Mouse (Mus musculus): ENCODE measurements around the gene Tapt1. TPM values are rescaled to one million over a fixed set of nuclear protein-coding genes. Genes with fewer than 3 reads are reported as not detected.

The Tapt1 gene
- total and polyA plus RNA-seq, 2 experiments from 2014 or later, result 24.6 to 82.3 TPM

DNA sequence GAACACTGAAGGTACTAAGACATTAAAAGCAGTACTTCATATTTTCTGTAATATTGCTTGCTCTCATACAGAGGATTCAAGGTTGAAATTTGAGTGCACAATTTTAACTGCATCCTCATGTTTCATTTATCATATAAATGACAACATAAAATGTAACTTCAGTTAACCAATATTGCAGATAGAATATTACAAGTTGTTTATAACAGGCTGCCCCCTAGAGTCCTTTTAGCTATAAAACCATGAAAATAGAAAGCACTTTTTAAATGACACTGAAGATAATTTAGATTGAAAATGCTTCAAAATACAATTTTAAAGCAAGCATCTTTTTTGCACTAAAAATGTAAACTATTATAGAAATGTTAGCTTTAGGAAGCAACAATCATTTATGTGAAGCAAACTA lies 24.8 kb downstream of the Tapt1 start:
- ATAC-seq (no peak), DNase-seq (ENCODE audit: low spot score) (peak; percentile 25)
- H3K4me1 ChIP-seq (ENCODE audit: insufficient read depth, low read length), result no peaks in the 10 kb centered on the region
- TF ChIP-seq CTCF (IDR thresholded peaks at IDR 0.05; ENCODE audit: low read depth), result no peak; the same call in 1 of the 2 replicates
- no peak overlapping the region for H3K4me3 ChIP-seq (ENCODE audit: low read length)
- no peak overlapping the region for H3K27ac ChIP-seq
- H3K4me2 ChIP-seq (ENCODE audit: low read depth, low read length), result no peak overlapping the region
- H3K36me3 ChIP-seq (ENCODE audit: insufficient read depth, low read length), result no peaks in the 10 kb centered on the region
- H3K27me3 ChIP-seq (ENCODE audit: insufficient read depth, low read length), result no peaks in the 10 kb centered on the region
- no peaks in the 10 kb centered on the region for H3K9me3 ChIP-seq (ENCODE audit: low read length)
- no peak overlapping the region for H3K9ac ChIP-seq (replicated peaks; ENCODE audit: low read length)

DNA sequence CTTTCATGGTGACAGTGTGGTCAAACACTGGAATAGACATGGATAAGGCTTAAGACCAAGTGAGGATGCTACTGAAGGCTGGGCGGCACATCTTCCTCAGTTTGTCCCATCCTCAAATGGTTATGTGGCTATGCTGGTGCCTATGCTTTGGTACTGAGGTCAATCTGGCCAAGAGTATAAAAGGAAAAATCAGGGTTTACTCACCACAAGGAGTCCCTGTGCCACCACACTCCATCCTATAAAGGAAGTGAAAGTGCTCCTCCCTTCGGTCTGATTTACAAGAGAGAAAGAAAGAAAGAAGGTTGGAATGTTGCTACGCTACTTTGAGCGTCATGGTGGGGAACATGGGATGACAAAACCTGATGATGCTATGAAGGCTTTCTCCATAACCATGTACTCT lies 27.3 kb downstream of the Tapt1 start:
- no peak for TF ChIP-seq CTCF (IDR thresholded peaks at IDR 0.05; ENCODE audit: low read depth)
- H3K4me3 ChIP-seq (ENCODE audit: low read length), result no peak overlapping the region
- WGBS, result 92% methylated on average over 4 of the region's 4 CpGs
- no peaks in the 10 kb centered on the region for H3K4me1 ChIP-seq (ENCODE audit: insufficient read depth, low read length)
- no peaks in the 10 kb centered on the region for H3K27me3 ChIP-seq (ENCODE audit: insufficient read depth, low read length)
- peaks cover 2% of the 10 kb centered on the region; the same call in 1 of the 2 replicates for H3K36me3 ChIP-seq (ENCODE audit: insufficient read depth, low read length)
- H3K4me2 ChIP-seq (ENCODE audit: low read depth, low read length), result no peak overlapping the region
- no peak overlapping the region for H3K9ac ChIP-seq (replicated peaks; ENCODE audit: low read length)
- DNase-seq (ENCODE audit: low spot score) (no peak), ATAC-seq (no peak)
- H3K27ac ChIP-seq, result no peak overlapping the region
- no peaks in the 10 kb centered on the region for H3K9me3 ChIP-seq (ENCODE audit: low read length)

DNA sequence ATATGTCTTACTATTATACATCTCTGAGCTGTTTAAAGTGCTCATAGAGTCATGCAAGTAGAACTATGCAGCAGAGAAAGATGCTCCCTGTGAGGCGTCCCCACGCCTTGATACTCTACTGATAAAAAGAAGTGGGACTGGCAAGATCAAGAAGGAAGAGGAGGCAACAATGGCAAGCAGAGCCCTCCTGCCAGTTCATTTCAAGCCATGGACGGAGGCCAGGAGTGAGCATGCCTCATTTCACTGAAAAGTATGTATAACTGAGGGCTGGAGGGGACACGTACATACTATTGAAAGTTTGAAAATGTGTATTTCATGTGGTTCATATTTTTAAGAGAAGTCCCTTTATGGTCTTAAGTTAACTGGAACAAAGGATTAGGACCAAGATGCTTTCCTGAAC lies 28.0 kb downstream of the Tapt1 start:
- no peak overlapping the region for H3K27ac ChIP-seq
- no peak overlapping the region for H3K4me3 ChIP-seq (ENCODE audit: low read length)
- 49% methylated on average over 4 of the region's 4 CpGs for WGBS
- H3K4me2 ChIP-seq (ENCODE audit: low read depth, low read length), result no peak overlapping the region
- no peak for ATAC-seq
- H3K4me1 ChIP-seq (ENCODE audit: insufficient read depth, low read length), result no peaks in the 10 kb centered on the region
- H3K9ac ChIP-seq (replicated peaks; ENCODE audit: low read length), result no peak overlapping the region
- no peak for TF ChIP-seq CTCF (IDR thresholded peaks at IDR 0.05; ENCODE audit: low read depth)
- no peaks in the 10 kb centered on the region for H3K27me3 ChIP-seq (ENCODE audit: insufficient read depth, low read length)
- peaks cover 8% of the 10 kb centered on the region; the same call in 1 of the 2 replicates for H3K36me3 ChIP-seq (ENCODE audit: insufficient read depth, low read length)
- H3K9me3 ChIP-seq (ENCODE audit: low read length), result no peaks in the 10 kb centered on the region
- peak; percentile 12 for DNase-seq (ENCODE audit: low spot score)

DNA sequence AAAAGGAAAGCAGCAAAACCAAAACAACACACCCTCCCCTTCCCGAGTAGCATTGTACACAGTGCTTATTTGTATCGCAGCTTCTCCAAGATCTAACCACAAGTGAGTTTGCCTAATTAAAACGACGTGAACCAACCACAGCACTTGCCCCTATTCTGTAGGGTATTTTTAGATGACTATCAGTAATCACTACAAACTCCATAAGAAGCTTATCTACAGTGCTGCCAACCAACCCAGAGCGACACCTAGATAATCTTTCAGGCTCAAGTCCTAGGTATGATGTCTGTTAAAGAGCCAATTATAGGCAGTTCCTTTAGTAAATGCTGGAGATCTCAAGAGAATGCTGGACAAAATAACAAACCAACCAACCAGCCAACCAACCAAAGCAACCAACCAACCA lies 28.6 kb downstream of the Tapt1 start:
- H3K4me3 ChIP-seq (ENCODE audit: low read length), result no peak overlapping the region
- H3K4me2 ChIP-seq (ENCODE audit: low read depth, low read length), result no peak overlapping the region
- no peak overlapping the region for H3K27ac ChIP-seq
- no peaks in the 10 kb centered on the region for H3K4me1 ChIP-seq (ENCODE audit: insufficient read depth, low read length)
- no peak for ATAC-seq
- no peak for TF ChIP-seq CTCF (IDR thresholded peaks at IDR 0.05; ENCODE audit: low read depth)
- peaks cover 8% of the 10 kb centered on the region; the same call in 1 of the 2 replicates for H3K36me3 ChIP-seq (ENCODE audit: insufficient read depth, low read length)
- 80% methylated on average over 5 of the region's 5 CpGs for WGBS
- DNase-seq (ENCODE audit: low spot score), result no peak
- no peak overlapping the region for H3K9ac ChIP-seq (replicated peaks; ENCODE audit: low read length)
- H3K9me3 ChIP-seq (ENCODE audit: low read length), result no peaks in the 10 kb centered on the region
- no peaks in the 10 kb centered on the region for H3K27me3 ChIP-seq (ENCODE audit: insufficient read depth, low read length)

DNA sequence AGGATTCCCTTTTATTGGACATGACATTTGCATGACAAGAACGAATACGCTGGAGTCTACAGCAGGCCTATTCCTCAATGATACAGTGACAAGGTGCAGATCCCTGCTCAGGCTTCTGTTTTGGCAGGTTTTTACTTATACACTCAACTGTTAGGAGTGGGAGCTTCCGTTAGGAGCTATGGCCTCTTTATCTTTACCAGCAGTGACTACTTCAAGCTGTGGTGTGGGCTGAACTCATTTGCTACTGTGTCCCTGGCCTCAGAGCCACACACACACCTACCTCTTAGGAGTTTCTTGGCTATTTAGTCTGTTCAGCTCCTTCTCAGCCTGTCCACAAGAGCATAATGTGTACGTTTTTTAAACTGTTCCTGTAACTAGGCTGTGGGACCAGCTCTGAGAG lies 30.3 kb downstream of the Tapt1 start:
- Histone ChIP-seq H3K4me1 (ENCODE audit: insufficient read depth, low read length) (no peaks in the 10 kb centered on the region), H3K9ac (replicated peaks; ENCODE audit: low read length) (no peak overlapping the region), H3K27me3 (ENCODE audit: insufficient read depth, low read length) (no peaks in the 10 kb centered on the region), H3K9me3 (ENCODE audit: low read length) (no peaks in the 10 kb centered on the region), H3K27ac (no peak overlapping the region), H3K4me3 (ENCODE audit: low read length) (no peak overlapping the region), H3K36me3 (ENCODE audit: insufficient read depth, low read length) (peaks cover 8% of the 10 kb centered on the region; the same call in 1 of the 2 replicates), H3K4me2 (ENCODE audit: low read depth, low read length) (no peak overlapping the region)
- DNase-seq (ENCODE audit: low spot score) (no peak), ATAC-seq (no peak)
- TF ChIP-seq CTCF (IDR thresholded peaks at IDR 0.05; ENCODE audit: low read depth), result no peak
- WGBS, result 86% methylated on average over 4 of the region's 4 CpGs

DNA sequence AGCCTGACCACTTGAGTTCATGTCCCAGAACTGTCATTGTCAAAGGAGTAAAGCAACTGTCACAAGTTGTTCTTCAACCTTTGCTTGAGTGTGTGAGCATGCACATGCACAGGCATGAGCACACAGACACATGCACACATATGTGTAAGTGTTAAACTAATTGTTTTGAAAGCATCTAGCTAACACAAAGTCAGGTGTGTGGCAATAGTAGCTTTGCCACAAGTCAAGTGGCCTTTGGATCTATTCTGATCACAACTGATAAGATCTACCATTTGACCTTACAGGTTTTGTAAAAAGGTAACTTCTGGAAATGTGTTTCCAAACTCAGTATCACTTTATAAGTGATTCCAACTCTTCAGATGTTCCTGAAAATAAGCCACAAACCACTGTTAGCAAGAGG lies 39.1 kb downstream of the Tapt1 start:
- H3K4me1 ChIP-seq (ENCODE audit: insufficient read depth, low read length), result no peaks in the 10 kb centered on the region
- ATAC-seq (no peak), DNase-seq (ENCODE audit: low spot score) (no peak)
- TF ChIP-seq CTCF (IDR thresholded peaks at IDR 0.05; ENCODE audit: low read depth), result no peak
- H3K4me2 ChIP-seq (ENCODE audit: low read depth, low read length), result no peak overlapping the region
- no peaks in the 10 kb centered on the region for H3K9me3 ChIP-seq (ENCODE audit: low read length)
- peaks cover 34% of the 10 kb centered on the region; the same call in 1 of the 2 replicates for H3K36me3 ChIP-seq (ENCODE audit: insufficient read depth, low read length)
- no peaks in the 10 kb centered on the region for H3K27me3 ChIP-seq (ENCODE audit: insufficient read depth, low read length)
- no peak overlapping the region for H3K4me3 ChIP-seq (ENCODE audit: low read length)
- no peak overlapping the region for H3K27ac ChIP-seq
- H3K9ac ChIP-seq (replicated peaks; ENCODE audit: low read length), result no peak overlapping the region

DNA sequence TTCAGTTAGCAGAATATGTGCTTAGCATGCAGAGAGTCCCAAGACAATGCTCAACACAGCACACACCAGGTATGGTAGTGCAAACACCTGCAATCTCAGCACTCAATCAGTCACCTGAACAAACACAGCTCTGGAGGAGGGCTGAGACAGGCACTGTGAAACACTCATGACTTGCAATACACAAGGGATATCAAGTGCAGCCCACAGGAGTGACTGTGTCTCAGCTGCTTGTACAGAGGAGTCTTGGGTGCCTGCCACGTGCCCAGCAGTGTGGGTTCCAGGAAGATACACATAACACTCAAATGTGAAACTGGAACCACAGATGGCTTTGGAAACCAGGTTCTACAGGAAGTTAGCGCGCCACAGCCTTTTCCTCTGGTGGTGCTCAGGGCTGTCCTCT lies 44.8 kb downstream of the Tapt1 start:
- H3K9me3 ChIP-seq (ENCODE audit: low read length), result no peaks in the 10 kb centered on the region
- no peak for TF ChIP-seq CTCF (IDR thresholded peaks at IDR 0.05; ENCODE audit: low read depth)
- H3K9ac ChIP-seq (replicated peaks; ENCODE audit: low read length), result no peak overlapping the region
- no peak for DNase-seq (ENCODE audit: low spot score)
- no peaks in the 10 kb centered on the region for H3K27me3 ChIP-seq (ENCODE audit: insufficient read depth, low read length)
- H3K36me3 ChIP-seq (ENCODE audit: insufficient read depth, low read length), result peaks cover 39% of the 10 kb centered on the region
- no peak overlapping the region for H3K27ac ChIP-seq
- 88% methylated on average over 3 of the region's 3 CpGs for WGBS
- no peaks in the 10 kb centered on the region for H3K4me1 ChIP-seq (ENCODE audit: insufficient read depth, low read length)
- no peak for ATAC-seq
- H3K4me2 ChIP-seq (ENCODE audit: low read depth, low read length), result no peak overlapping the region
- no peak overlapping the region for H3K4me3 ChIP-seq (ENCODE audit: low read length)

All from hindbrain, postnatal 0 days (tissue).